Mouse (Mus musculus) spleen, embryonic (tissue): Measurements from ENCODE around the gene Gm11444.

Experiments used
- CTCF ChIA-PET: fragments of 350-600 bp; sonication (Branson Sonifier 250); formaldehyde crosslinking; loops from one replicate; lab custom pipeline; 2022; lab: Charles Lee

Gene Gm11444

GRCm38 (mm10) chr11:85850233-85850632 is at the start of gene Gm11444:
TSS of gene Gm11444 (minus strand) at chr11:85850333.
- CTCF ChIA-PET: no interaction called here

DNA sequence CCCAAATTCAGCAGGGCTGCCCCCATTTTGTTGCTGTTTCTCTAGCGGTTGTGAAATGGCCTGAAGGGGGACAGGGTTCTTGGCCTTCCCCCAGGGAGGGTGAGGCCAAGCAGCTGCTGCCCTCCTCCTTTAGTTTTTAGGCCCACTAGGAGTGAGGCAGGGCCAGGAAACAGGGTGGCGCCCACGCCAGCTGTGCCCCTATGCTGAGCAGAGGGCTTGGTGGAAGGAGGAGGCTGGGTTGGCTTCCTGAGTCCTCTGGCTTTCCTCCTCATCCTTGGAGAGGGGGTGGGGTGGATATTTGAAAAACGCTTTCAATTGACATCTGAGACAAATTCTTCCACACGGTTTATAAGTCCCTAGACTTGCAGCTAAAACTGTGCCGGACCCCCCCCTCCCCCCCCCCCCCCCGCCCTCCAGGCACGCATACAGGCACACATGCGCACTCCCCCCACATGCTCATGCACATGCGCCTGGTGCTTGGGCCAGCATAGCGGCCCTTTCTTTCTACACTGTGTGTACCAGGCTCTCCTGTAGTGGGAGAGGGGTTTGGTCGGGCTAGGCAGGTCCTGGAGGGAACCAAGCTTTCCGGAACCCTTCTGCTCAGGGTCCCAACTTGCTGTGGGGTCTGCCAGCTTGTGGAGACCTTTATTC is 46.3 kb upstream of the Gm11444 start:
- CTCF ChIA-PET: no interaction called here

DNA sequence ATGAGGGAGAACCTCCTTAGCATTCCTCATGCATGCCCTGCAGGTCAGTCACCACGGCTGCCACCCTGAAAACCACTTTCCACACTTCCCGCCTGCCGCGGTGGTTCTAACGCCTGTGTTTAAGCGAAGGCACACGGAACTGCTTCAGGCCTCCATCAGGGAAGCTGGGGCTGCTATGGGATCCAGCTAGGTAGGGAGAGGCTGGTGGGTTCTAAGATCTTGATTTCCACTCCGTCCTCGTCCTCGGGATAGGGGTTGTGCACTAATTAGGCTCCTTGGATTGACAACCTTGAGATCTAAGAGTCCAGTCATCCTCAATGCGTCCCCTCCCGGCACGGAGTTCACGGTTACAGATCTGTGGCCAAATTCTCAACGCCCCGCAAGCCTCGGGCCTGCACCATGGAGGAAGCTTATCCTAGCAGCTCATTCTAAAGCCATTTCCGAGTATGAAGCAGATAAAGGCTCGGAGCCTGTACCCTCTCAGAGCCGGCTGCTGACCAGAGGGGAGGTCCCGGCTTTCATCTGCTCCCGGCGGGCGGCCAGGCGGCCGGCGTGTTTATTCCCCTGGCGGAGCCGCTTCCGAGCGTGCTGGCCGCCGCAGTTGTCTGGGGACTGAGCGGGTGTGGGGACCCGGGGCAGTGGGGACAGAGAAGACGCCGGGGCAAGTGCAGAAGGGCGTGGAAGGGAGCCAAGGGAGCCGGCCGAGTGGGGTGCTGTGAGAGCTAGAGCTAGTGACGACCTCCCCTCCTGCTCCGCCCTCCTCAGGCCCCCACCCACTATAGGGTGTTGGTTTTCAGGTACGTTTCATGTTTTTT is 44.8 kb upstream of the Gm11444 start:
- CTCF ChIA-PET: no interaction called here

GRCm38 (mm10) chr11:85894136-85894530 is 44.0 kb upstream of the Gm11444 start:
- CTCF ChIA-PET: no interaction called here

DNA sequence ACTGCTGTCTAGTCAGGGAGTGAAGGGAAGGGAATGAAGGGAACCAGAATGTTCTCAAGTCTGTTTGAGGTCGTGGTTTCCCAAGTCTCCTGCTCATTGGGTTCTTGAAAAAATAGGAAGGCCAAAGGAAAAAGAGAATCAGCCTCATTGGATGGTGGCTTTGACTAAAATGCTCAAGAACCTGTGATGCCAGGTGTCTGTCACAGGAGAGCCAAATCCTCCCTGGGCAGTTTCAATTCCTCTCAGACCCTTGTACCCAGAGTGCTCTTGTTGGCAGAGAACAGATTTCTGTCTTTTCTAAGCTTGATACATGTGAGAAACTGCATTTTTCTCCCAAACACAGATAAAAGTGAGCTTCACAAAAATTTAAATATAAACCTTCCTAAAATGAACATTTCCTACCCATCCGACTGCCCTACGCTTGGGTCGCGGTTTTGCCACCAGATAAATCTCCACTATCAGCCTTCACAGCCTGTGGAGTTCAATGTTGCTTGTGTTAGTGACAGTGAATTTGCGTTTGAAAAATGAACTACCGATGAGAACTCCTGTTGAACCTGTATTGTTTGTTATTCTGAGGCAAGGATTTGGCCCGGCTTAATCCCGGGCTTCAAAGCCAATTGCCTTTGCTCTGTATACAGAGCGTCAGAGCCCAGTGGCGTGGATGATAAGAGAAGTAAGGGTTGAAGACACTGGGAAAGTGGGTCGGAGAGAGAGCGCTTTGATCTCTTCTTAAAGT is 43.4 kb upstream of the Gm11444 start:
- CTCF ChIA-PET: no interaction called here

DNA sequence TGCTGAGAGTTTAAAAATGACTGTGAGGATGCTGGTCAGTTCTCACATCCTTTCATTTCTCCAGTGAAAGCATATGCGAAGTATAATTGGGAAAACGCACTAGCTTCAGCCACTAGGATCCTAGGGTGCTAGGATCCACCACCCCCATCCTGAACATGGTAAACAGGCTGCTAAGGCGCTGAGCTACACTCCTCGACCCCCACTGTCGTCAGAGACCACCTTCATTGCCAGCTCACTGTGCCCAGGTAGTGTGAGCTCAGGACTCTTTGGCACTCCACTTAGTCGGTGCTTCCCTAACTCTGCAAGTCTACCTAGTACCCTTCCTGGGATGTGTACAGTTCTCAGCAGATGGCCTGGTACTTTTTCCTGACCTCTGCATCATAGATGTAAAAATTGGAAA is 42.6 kb upstream of the Gm11444 start:
- CTCF ChIA-PET: no interaction called here

GRCm38 (mm10) chr11:85891692-85892040 is 41.5 kb upstream of the Gm11444 start:
- CTCF ChIA-PET: interaction anchor here (0.5 kb wide), 1 partner anchor 1610 kb away, joined by 23 read pairs; no protein-coding TSS in a partner anchor

- CTCF ChIA-PET: interaction anchor here (0.5 to 0.7 kb wide), 2 partner anchors 336 to 1611 kb away, joined by 3 to 23 read pairs; no protein-coding TSS in a partner anchor
Measured at GRCm38 (mm10) chr11:85891010-85891691, 41.0 kb upstream of the Gm11444 start.

DNA sequence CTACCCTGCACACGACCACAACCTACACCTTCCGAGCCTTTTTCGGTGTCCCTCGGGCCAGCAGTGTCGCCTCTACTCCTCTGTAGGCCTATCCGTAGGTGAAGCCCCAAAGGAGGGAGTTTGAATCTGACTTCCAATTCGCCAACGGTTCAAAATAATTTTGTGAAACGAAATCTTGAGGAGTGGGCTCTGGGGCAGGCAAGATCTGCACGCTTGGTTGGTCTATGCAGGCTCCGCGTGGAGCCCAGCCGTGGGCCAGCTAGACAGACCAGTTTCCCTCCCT is 40.4 kb upstream of the Gm11444 start:
- CTCF ChIA-PET: interaction anchor here (0.7 kb wide), 1 partner anchor 336 kb away, joined by 3 read pairs; no protein-coding TSS in a partner anchor

DNA sequence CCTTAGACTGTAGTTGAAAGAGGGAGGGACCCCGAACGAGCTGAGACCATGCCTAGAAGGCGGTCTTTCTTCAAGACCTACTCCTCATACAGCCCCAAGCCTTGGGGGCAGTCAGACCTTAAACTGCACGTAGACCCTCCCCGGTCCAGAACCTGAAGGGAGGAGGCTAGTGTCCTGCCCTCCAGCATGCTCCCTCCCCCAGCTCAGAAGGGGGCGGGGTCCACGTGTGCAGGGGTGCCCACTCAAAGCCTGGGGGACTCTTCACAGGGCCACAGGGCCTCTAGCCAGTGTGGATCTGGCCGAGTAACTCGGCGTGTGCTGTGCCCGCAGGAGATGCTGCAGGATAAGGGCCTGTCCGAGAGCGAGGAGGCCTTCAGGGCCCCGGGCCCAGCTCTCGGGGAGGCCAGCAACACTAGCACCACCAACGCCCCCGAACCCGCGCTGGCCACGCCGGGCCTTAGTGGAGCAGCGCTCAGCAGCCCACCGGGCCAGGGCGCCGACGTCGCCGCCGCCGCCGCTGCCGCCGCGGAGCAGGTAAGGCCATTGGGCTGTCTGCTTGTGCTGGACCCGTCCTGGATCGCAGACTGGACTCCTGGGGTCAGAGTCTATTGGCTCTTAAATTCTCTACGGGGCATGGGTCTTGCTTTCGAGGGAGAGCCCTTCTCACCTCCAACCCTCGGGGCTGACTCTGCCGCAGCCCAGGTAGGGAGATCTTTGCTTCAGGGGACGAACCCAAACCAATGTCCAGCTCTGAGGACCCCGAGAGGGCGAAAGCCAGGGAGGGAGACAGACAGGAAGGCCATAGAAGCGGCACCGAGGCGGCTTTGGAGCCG is 39.8 kb upstream of the Gm11444 start:
- CTCF ChIA-PET: interaction anchor here (0.7 kb wide), 1 partner anchor 337 kb away, joined by 3 read pairs; no protein-coding TSS in a partner anchor

DNA sequence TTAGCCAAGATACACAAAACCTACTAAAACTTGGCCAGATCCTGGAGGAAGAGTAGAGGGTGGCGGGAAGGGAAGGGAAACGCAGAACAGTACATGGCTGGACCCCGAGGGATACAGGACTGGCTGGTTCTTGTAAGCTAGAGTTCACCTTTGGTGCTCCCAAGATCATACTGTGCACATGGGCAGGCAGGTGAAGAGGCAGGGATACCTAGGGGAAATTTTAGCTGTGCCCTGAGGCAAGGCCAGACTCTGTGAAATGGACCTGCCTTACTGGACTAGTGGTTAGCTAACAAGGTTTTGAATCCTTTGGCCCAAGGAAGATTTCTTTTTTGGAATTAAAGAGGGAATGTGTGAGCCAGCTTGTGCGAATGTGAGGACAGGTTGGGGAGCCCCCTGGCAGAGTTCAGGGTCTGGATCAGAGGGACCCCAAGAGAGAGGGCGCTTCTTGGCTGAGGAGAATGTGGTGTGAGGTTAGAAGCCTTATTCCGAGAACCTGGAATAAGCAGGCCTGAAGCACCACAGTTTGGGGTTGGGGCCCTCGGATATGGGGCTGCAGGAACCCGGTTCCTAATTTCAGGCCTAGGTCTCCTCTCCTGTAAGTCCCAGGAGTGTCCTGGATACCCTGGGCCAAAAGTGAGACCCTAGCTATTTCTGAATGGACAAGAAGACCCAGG is 39.1 kb upstream of the Gm11444 start:
- CTCF ChIA-PET: no interaction called here

DNA sequence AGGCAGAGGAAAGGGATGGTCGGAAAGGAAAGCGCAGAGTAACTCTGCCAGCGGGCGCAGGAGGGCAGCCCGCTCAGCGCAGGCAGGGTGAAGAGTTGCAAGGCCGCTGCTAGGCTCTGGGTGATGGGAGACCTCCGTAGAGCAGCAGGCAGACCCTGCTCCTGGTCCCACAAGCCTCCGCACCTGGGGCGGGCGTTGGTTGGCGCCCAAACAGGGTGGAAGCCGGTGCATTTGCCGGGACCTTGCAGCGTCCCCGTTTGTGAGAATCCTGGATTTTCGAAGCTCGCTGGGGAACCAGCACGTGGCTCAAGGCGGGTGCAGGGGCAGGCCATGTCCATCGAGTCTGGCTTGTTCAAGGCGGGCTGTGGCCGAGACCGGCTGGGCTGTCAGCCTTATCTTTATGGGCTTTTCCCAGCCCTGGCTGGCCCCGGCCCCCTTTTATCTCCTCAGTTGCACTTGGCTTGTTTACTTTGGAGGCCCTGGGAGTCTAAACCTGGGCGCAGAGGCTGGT is 38.4 kb upstream of the Gm11444 start:
- CTCF ChIA-PET: no interaction called here

DNA sequence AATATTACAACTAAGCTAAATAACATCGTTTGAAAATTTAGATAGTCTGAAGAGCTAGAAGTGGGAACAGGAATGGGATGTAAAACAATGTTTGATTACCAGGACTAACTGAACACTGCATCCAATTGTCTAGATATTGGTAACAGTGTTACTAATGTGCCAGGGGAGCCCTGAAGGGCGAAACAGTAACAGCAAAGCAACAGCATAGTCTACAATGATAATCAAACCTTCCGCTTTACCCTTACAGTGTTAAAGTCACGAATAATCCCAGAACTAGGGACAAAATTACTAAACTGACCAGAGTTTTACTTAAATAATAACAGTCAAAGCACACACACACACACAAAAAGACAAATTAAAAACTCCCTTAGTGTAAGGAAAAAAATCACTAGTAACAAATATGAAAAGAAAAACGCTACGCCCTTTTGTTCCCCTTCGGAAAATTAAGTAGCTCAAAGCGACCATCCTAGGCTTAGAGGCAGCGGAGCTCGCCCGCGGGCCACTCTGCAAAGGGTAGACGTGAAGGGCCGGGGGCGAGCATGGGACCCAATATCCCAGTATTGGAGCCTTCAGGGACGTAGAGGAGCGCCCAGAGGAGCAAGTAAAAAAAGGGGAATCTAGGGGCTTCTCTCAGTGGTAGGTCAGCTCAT is 37.8 kb upstream of the Gm11444 start:
- CTCF ChIA-PET: no interaction called here

- CTCF ChIA-PET: no interaction called here
Measured at GRCm38 (mm10) chr11:85887273-85887672, 37.1 kb upstream of the Gm11444 start.

GRCm38 (mm10) chr11:85886429-85886785 is 36.3 kb upstream of the Gm11444 start:
- CTCF ChIA-PET: no interaction called here

- CTCF ChIA-PET: no interaction called here
Measured at GRCm38 (mm10) chr11:85885665-85886428, 35.7 kb upstream of the Gm11444 start, which contains the start of gene Tbx4. TSS of gene Tbx4 (plus strand) at chr11:85886422.

- CTCF ChIA-PET: no interaction called here
Measured at GRCm38 (mm10) chr11:85884498-85884897, 34.4 kb upstream of the Gm11444 start.

GRCm38 (mm10) chr11:85876059-85876788 is 26.1 kb upstream of the Gm11444 start:
- CTCF ChIA-PET: no interaction called here
